Mouse (Mus musculus) intestine, postnatal 0 days (tissue): ENCODE data around the gene Ccl17. TPM values are rescaled to one million over a fixed set of nuclear protein-coding genes. Genes with fewer than 3 reads are reported as not detected.

Source experiments
- ATAC-seq: fragments of 200-750 bp; cut with Nextera tagmentation; 2 replicates; pipeline ENCODE4 v1.8.0; 2017; ENCODE audit warnings: mild to moderate bottlenecking, moderate TSS enrichment, moderate library complexity
- H3K27ac ChIP-seq: fragments of 300-500 bp; sonication (generic); 2 replicates; pipeline ENCODE4 v1.5.1; 2014; ENCODE audit warnings: mild to moderate bottlenecking, low read depth, low read length, moderate library complexity
- H3K27me3 ChIP-seq: fragments of 300-500 bp; sonication (generic); replicated peaks from 2 replicates; pipeline ENCODE4 v1.6.1; 2014; ENCODE audit warnings: low read length, mixed read lengths; ENCODE audit not compliant: control insufficient read depth, insufficient read depth
- H3K36me3 ChIP-seq: fragments of 300-500 bp; sonication (generic); 2 replicates; pipeline ENCODE4 v1.6.1; 2014; ENCODE audit warnings: mild to moderate bottlenecking, moderate library complexity; ENCODE audit not compliant: control insufficient read depth, insufficient read depth
- H3K4me1 ChIP-seq: fragments of 300-500 bp; sonication (generic); replicated peaks from 2 replicates; pipeline ENCODE4 v1.6.1; 2014; ENCODE audit warnings: antibody characterized with exemption, low read length, mixed read lengths; ENCODE audit not compliant: control insufficient read depth, insufficient read depth
- H3K4me2 ChIP-seq: fragments of 300-500 bp; sonication (generic); replicated peaks from 2 replicates; pipeline ENCODE4 v1.6.1; 2014; ENCODE audit warnings: low read depth, mild to moderate bottlenecking, moderate library complexity
- H3K4me3 ChIP-seq: fragments of 300-500 bp; sonication (generic); 2 replicates; pipeline ENCODE4 v1.5.1; 2014; ENCODE audit warnings: low read depth, low read length
- H3K9ac ChIP-seq: fragments of 300-500 bp; sonication (generic); 2 replicates; pipeline ENCODE4 v1.6.1; 2014; ENCODE audit warnings: mild to moderate bottlenecking, low read depth, low read length
- H3K9me3 ChIP-seq: fragments of 300-500 bp; sonication (generic); 2 replicates; pipeline ENCODE4 v1.6.1; 2016; ENCODE audit warnings: mixed run types; ENCODE audit not compliant: control insufficient read depth
- CTCF ChIP-seq: sonication (generic); IDR thresholded peaks from 2 replicates; pipeline ENCODE4 v1.5.1; 2016; ENCODE audit warnings: low read depth, mild to moderate bottlenecking, control low read depth, antibody characterized with exemption, moderate library complexity
- WGBS: fragments of 180-500 bp; shearing (Covaris S2); extraction: QIAGEN DNeasy Blood & Tissue Kit; methylation state at CpG from one replicate; pipeline ENCODE4 v1.1.7; 2014; 5-methylcytosine and 5-hydroxymethylcytosine counted together
- polyA plus RNA-seq: library from polyadenylated mRNA; unstranded; fragments of >200 nt; fragmentation: Nextera tagmentation; extraction: Ambion mirVana; gene quantifications from 2 replicates; pipeline ENCODE4 v1.2.1, GENCODE M21; 2015

The Ccl17 gene
- polyA plus RNA-seq, 1 experiment from 2014 or later: 1.3 TPM

DNA sequence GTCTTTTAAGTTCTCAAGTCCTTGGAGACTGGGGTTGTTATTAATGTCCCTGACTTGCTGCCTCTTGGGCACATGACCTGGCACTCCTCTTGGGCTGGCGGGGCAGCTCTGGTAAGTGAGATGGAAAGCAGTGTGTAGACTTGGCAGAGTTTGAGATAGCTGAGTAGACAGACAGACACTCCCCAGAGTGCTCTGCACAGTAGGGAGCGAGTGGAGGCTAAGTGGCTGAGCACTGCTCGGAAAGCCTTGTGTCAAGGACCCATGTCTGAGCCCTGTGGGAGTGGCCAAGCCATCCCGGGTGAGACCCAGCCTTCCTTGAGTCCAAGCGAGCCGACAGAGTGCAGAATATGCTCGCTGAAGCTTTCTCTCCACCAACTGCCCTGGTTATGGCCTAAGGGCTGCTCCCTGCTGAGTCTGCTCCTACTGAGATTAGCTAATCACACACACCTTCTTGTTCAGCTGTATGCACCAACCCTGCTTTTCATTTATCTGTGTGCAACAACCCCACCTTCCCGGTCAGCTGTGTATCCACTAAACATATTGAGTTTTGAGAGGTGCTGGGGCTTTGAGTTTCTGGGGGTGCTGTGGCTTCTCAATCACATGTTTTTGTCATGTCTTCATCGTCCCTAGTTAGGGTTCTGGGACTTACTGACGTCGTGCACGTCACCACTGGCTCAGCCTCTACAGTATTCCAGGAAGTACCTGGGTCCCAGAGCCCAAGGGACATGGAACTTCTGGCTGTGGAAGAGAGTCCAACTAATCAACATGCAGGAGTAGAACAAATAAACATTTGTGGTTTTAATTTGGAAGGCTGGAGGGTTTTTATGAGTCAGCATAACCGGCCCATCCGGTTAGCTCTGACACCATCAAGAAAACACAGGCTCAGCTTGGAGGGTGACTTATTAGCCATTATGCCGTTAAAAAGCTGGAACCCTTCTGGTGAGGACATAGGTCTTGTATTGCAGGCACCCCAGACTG lies 22.4 kb upstream of the Ccl17 start:
- no peaks in the 10 kb centered on the region for H3K9me3 ChIP-seq
- no peaks in the 10 kb centered on the region; the same call in 1 of the 2 replicates for H3K4me1 ChIP-seq
- no peak overlapping the region for H3K9ac ChIP-seq
- no peak overlapping the region for H3K4me3 ChIP-seq
- H3K27ac ChIP-seq: peak overlapping the region; percentile 76
- no peaks in the 10 kb centered on the region for H3K36me3 ChIP-seq
- H3K27me3 ChIP-seq: no peaks in the 10 kb centered on the region
- H3K4me2 ChIP-seq: no peak overlapping the region
- 41% methylated on average over 15 of the region's 15 CpGs for WGBS
- TF ChIP-seq CTCF: no peak
- peak; percentile 50 for ATAC-seq

DNA sequence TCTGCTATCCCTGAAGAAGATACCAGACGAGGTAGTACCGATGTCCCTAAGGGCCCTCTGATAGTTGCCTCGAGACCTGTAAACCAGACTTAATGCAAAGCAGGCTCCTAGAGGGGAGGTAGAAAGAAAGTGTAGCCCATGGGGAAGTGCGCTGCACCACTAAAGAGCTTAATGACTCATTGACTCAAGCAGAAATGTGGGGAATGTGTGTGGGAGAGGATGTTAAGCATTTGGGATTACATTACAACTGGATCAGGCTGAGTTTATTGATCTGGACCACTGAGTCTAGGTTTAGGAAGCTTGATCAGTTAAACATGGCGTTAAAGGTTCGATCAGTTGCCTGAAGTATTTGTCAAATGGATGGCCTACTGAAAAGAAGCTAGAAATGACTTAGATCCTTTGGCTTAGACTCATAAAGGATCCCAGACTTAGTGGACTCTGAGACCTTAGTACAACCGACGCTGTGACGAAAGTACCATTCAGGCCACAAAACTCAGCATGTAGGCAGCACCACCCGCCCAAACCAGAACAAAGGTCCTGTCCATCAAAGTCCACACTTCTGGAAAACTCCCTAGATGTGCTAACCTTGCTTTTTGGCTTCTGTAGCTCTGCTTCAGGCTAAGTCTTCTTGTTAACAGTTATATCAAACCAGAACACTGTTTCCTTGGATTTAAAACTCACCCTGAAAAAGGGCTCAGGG lies 20.8 kb upstream of the Ccl17 start:
- H3K36me3 ChIP-seq: no peaks in the 10 kb centered on the region
- whole genome bisulfite sequencing: 72% methylated on average over 10 of the region's 10 CpGs
- no peak overlapping the region for H3K4me2 ChIP-seq
- H3K4me1 ChIP-seq: no peaks in the 10 kb centered on the region; the same call in 1 of the 2 replicates
- TF ChIP-seq CTCF: no peak
- no peaks in the 10 kb centered on the region for H3K27me3 ChIP-seq
- H3K27ac ChIP-seq: peak overlapping the region; percentile 66
- H3K9ac ChIP-seq: no peak overlapping the region
- peak; percentile 28; the same call in 1 of the 2 replicates for ATAC-seq
- no peaks in the 10 kb centered on the region for H3K9me3 ChIP-seq
- no peak overlapping the region for H3K4me3 ChIP-seq

DNA sequence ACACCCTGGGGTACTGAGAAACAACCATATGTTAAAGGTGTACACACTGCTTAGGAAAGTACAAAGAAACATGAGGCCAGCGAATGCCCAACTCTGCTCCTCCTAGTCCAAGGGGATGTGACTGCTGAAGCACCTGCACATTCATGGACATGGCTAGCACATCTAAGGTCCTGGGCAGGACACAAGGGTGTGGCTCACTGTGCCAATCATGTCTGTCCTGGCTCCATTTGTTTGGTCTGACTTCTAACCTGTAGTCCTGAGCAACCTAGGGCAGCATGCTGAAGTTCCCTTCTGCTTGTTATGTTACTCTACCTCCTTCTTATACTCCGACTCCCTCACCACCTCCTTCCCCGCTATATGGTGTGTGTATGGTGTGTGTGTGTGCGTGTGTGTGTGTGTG lies 15.9 kb upstream of the Ccl17 start:
- H3K9me3 ChIP-seq: no peaks in the 10 kb centered on the region
- no peak for TF ChIP-seq CTCF
- no peak overlapping the region for H3K4me3 ChIP-seq
- no peak overlapping the region for H3K4me2 ChIP-seq
- H3K27ac ChIP-seq: no peak overlapping the region
- H3K9ac ChIP-seq: no peak overlapping the region
- WGBS: 89% methylated on average over 4 of the region's 4 CpGs
- H3K36me3 ChIP-seq: no peaks in the 10 kb centered on the region
- H3K4me1 ChIP-seq: no peaks in the 10 kb centered on the region
- no peaks in the 10 kb centered on the region for H3K27me3 ChIP-seq
- ATAC-seq: no peak

DNA sequence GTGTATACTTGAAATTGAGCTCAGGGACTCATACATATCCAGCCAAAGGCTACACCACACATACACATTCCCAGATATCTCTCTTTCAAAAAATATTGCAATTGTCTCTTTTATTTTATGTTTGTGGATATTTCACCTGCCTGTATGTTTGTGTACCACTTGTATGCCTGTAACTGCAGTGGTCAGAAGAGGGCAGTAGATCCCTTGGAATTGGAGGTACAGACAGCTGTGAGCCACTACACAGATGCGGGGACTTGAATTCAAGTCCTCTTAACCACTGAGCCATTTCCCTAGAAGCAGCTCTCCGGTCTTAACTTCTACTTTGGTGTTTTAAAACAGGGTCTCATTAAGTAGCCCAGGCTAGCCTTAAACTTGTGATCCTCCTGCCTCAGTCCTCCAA lies 15.5 kb upstream of the Ccl17 start:
- no peak overlapping the region for H3K9ac ChIP-seq
- no peak overlapping the region for H3K4me3 ChIP-seq
- no peaks in the 10 kb centered on the region for H3K4me1 ChIP-seq
- H3K36me3 ChIP-seq: no peaks in the 10 kb centered on the region
- no peak overlapping the region for H3K4me2 ChIP-seq
- H3K9me3 ChIP-seq: no peaks in the 10 kb centered on the region
- 91% methylated on average over 2 of the region's 2 CpGs for WGBS
- no peaks in the 10 kb centered on the region for H3K27me3 ChIP-seq
- no peak overlapping the region for H3K27ac ChIP-seq
- peak; percentile 42 for TF ChIP-seq CTCF
- ATAC-seq: no peak

DNA sequence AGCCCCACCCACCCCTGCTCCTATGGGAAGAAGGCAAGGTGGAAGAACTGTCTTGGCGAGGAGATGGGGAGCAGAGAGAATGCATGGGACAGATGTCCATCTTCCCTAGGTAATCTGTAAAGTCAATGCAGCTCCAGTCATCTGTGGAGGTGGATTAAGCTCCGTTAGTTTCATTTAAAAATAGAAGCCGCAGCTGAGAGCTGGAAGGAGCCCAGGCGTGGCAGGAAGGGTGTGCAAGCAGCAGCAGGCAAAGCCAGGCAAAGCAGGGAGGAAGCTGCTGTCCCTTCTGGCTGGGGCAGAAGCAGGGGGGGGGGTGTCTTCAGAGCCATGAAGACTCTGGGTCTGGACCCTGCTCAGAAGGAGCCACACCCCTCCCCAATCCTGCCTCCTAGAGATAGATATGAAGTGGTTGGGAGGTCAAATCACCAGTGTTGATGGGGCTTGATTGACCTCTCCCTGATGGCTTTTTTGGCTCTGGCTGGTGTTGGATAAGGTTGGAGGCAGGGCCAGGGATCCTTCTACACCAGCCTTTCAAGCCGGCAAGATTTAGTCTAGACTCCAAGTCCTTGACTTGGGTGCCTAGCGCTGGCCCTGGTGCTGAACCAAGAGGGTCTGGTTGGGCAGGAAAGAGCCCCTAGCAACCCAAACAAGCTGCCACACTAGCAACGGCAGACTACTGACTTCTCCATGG lies 9.8 kb upstream of the Ccl17 start:
- Histone ChIP-seq H3K27ac (no peak overlapping the region), H3K4me1 (no peaks in the 10 kb centered on the region), H3K4me2 (no peak overlapping the region), H3K36me3 (no peaks in the 10 kb centered on the region), H3K4me3 (no peak overlapping the region), H3K9me3 (no peaks in the 10 kb centered on the region), H3K27me3 (no peaks in the 10 kb centered on the region), H3K9ac (no peak overlapping the region)
- TF ChIP-seq CTCF: no peak
- WGBS: 49% methylated on average over 7 of the region's 7 CpGs
- no peak for ATAC-seq
